Mouse (Mus musculus) heart, embryonic 10.5 days (tissue): ENCODE results near the gene Mrpl14. TPM values are rescaled to one million over a fixed set of nuclear protein-coding genes. Genes with fewer than 3 reads are reported as not detected.

Experiments used
- DNase-seq: peaks from one replicate; pipeline ENCODE4 v3.0.0-alpha.2; 2017; ENCODE audit warnings: low spot score
- H3K27ac ChIP-seq: fragments of 300-500 bp; sonication (generic); 2 replicates; pipeline ENCODE4 v1.5.1; 2016; ENCODE audit warnings: mild to moderate bottlenecking
- H3K27me3 ChIP-seq: fragments of 300-500 bp; sonication (generic); 2 replicates; pipeline ENCODE4 v1.6.1; 2016; ENCODE audit warnings: mild to moderate bottlenecking; ENCODE audit not compliant: poor library complexity, insufficient read depth, severe bottlenecking
- H3K36me3 ChIP-seq: fragments of 300-500 bp; sonication (generic); 2 replicates; pipeline ENCODE4 v1.6.1; 2016; ENCODE audit warnings: mild to moderate bottlenecking, moderate library complexity
- H3K4me1 ChIP-seq: fragments of 300-500 bp; sonication (generic); 2 replicates; pipeline ENCODE4 v1.6.1; 2016; ENCODE audit warnings: mild to moderate bottlenecking
- H3K4me3 ChIP-seq: fragments of 300-500 bp; sonication (generic); 2 replicates; pipeline ENCODE4 v1.5.1; 2016; ENCODE audit warnings: mild to moderate bottlenecking, moderate library complexity
- H3K9me3 ChIP-seq: fragments of 300-500 bp; sonication (generic); 2 replicates; pipeline ENCODE4 v1.6.1; 2016; ENCODE audit warnings: mild to moderate bottlenecking, moderate library complexity
- WGBS: fragments of 180-500 bp; shearing (Covaris S2); methylation state at CpG from one replicate; pipeline ENCODE4 v1.1.7; 2016; 5-methylcytosine and 5-hydroxymethylcytosine counted together
- polyA plus RNA-seq: library from polyadenylated mRNA; unstranded; fragments of >200 nt; fragmentation: Nextera tagmentation; extraction: Ambion mirVana; gene quantifications from 2 replicates; pipeline ENCODE4 v1.2.1, GENCODE M21; 2016

Mrpl14 gene
- polyA plus RNA-seq, 1 experiment from 2014 or later: 163 TPM

DNA sequence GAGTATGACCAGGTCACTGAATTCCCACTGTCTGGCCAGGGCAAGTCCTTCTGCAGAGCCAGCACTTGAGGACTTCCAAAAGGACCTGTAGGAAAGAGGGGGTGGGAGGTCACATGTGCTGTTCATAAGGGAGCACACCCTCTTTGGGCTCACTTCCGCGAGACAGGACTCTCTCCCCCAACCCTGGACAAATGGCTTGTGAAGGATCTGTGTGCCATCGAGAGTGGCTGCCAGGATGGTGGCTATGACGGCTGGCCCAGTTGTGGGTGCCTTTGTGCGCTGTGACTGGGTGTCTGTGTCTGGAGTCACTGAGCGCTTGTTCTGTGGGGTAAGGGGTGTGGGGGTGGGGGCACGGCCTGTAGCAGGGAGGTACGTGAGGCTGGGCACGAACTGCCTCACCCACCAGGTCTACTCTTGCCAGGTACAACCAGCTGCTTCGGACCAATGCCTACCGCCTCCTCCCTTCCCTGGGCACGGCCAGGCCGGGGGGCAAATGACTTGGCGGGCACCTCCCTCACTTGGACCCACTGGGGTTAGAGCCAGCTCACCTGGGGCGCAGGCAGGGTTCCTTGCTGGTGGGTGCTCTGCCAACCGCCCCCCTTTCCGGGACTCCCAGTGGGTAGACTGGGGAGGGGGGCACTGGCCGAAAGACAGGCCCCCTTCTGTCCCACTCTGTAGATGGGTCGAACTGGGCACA lies 47.1 kb downstream of the Mrpl14 start:
- no peak for DNase-seq
- no peaks in the 10 kb centered on the region for H3K9me3 ChIP-seq
- H3K4me1 ChIP-seq: peaks cover 73% of the 10 kb centered on the region
- H3K27me3 ChIP-seq: peaks cover 36% of the 10 kb centered on the region; the same call in 1 of the 2 replicates
- peak overlapping the region; percentile 94 for H3K27ac ChIP-seq
- WGBS: 72% methylated on average over 19 of the region's 19 CpGs
- no peaks in the 10 kb centered on the region for H3K36me3 ChIP-seq
- H3K4me3 ChIP-seq: peak overlapping the region; percentile 58

DNA sequence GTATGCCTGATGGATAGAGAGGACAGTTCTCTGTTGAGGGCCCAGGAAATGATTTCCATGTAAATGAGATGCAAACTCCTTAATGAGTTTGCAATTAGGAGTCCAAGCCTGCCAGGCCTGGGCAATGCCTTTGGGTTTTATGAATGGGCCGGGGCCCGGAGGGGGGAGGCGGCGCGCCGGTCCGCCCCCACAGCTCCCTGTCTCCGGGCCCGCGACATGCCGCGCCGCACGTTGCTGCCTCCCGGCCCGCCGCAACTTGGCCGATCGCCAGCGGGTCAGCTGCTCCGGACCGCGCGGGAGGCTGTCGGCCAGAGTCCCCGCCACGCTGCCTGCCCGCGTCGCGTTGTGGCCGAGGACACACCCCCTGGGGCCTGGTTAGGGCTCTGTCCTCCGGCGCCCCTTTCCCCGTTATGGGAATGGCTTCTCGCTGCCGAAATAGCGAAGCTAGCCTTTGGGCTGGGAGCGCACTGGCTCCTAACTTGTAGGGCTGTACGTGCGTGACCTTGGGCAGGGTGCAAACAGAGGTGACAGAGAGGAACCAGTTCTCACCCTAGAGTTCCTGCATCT lies 47.7 kb downstream of the Mrpl14 start, which contains the start of gene 1600014C23Rik:
TSS of gene 1600014C23Rik (minus strand) at position 110 of the 567 bp plus-strand sequence.
- 1% methylated on average over 41 of the region's 41 CpGs for WGBS
- H3K4me1 ChIP-seq: peaks cover 67% of the 10 kb centered on the region
- no peaks in the 10 kb centered on the region for H3K36me3 ChIP-seq
- DNase-seq: no peak
- peaks cover 36% of the 10 kb centered on the region; the same call in 1 of the 2 replicates for H3K27me3 ChIP-seq
- peak within 1 kb of the TSS; percentile 94 for H3K27ac ChIP-seq
- no peaks in the 10 kb centered on the region for H3K9me3 ChIP-seq
- peak within 1 kb of the TSS; percentile 58 for H3K4me3 ChIP-seq

DNA sequence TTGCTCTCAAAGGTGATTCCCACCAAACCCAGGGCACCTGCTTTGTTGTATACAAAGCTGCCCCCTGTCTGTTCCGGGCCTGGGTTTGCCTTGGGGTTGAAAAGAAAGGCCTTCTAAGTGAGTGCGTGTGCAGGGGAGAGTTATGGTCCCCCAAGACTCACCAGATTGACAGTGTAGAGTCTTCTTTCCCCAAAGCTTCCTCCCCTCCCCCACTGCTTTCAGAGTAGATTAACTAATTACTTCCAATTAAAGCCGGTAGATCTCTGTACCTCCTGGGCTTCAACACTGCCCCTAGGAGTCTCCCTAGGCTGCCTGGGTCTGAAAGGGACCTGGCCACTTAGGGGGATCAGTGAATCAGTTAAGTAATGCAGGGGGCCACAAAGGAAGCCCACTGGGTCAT lies 48.2 kb downstream of the Mrpl14 start:
- Histone ChIP-seq H3K27me3 (peaks cover 36% of the 10 kb centered on the region; the same call in 1 of the 2 replicates), H3K4me3 (peak overlapping the region; percentile 58), H3K36me3 (no peaks in the 10 kb centered on the region), H3K4me1 (peaks cover 62% of the 10 kb centered on the region), H3K9me3 (no peaks in the 10 kb centered on the region), H3K27ac (peak overlapping the region; percentile 94)
- 16% methylated on average over 3 of the region's 3 CpGs for WGBS
- no peak for DNase-seq

DNA sequence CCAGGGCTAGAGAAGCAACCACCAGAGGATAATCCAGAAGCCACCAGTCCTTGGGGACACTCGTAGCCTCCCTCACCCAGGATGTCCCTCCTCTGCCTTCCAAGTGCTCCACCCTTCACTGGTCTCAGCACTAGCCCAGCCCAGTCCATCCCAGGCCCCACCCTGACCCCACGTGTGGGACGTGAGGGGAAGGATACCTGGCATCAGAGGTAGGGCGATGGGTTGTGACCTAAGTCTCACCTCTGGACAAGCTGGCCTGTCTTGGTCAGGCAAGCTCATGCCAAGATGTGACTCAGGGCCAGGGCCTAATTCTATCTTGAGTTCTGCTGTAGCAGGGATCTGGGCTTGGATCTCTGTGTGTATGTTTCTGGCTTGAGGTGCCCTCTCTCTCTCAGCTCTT lies 48.8 kb downstream of the Mrpl14 start:
- peak overlapping the region; percentile 94 for H3K27ac ChIP-seq
- DNase-seq: no peak
- H3K36me3 ChIP-seq: no peaks in the 10 kb centered on the region
- peaks cover 56% of the 10 kb centered on the region for H3K4me1 ChIP-seq
- WGBS: 66% methylated on average over 4 of the region's 4 CpGs
- peaks cover 35% of the 10 kb centered on the region; the same call in 1 of the 2 replicates for H3K27me3 ChIP-seq
- no peaks in the 10 kb centered on the region for H3K9me3 ChIP-seq
- no peak overlapping the region for H3K4me3 ChIP-seq

DNA sequence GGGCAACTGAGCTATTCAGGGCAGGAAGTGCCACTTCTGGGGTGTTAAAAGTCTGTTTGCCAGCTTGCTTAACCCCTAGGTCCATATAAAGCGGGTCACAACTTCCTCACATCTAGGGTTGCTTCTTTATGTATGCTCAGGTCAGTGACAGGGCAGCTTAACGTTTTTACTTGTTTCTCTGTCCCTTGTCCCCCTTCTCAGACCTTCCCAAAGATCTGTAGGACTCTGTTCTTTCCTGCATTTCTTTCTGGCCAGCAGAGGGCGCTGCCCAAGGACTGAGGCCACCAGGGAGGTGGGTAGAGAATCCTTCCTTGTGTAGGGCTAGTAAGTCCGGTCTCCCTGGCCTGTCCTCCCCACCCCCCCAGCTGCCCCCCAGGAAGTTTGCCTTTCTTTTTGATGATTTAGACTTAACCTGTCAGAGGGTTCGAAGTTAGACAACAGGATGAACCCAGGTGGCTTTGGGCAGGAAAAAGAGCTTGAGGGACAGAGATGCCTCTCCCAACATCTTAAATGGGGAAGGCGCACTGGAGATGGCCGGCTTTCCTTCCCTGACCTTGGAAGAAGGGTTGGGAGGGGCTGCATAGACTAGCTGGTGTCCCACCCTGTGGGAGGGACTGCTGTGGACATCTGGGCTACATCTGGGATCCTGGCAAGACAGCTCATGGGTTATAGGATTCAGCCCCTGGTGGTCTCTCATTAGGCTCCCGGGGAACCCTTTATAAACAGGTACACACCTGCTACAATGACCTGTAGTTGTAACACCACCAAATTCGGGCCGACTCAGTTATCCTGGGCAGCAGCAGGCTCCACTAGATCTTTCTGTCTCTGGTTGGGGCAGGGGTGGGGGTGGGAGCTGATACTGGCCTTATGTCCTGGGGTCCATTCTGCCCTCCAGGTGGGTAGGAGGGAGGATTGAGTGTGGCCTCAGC lies 49.5 kb downstream of the Mrpl14 start:
- Histone ChIP-seq H3K4me1 (peaks cover 49% of the 10 kb centered on the region), H3K4me3 (peak overlapping the region; percentile 56), H3K9me3 (no peaks in the 10 kb centered on the region), H3K27ac (peak overlapping the region; percentile 94), H3K36me3 (no peaks in the 10 kb centered on the region), H3K27me3 (peaks cover 30% of the 10 kb centered on the region; the same call in 1 of the 2 replicates)
- WGBS: 8% methylated on average over 10 of the region's 10 CpGs
- peak; percentile 93 for DNase-seq

DNA sequence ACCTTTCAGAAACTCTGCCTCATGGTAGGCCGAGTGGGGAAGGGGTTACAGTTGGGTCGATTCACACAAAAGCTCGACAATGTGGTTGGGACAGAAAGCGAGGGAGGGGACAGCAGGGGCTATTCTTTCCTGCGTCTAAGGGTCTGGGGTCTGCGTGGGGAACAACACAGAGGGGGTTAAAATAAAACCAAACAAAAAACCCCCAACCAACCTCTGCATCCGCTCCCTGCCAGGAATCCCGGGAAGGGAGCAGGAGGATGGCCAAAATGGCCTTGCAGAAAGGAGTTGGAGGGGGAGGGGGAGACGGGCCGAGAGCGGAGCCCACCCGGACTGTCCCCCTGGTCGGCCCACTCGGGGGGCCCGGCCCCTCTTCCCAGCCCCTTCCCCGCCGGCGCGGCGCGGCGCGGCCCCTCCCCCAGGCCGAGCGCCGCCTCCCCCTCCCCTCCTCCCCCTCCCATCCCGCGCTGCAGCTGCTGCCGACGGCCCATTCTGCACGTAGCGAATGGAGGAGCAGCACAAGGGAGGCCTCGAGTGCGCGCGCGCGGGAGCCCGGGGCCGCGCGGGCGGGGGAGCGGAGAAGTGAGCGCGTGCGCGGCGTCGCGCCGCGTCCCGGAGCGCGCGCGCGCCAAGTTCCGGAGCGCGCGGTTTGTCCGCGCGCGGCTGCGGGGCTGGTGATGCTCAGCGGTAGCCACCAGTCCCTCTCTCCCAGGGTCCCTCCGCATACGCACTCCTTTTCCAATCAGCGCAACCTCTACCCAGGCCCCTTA lies 50.4 kb downstream of the Mrpl14 start:
- peaks cover 29% of the 10 kb centered on the region; the same call in 1 of the 2 replicates for H3K27me3 ChIP-seq
- DNase-seq: peak; percentile 92
- H3K9me3 ChIP-seq: no peaks in the 10 kb centered on the region
- peaks cover 47% of the 10 kb centered on the region for H3K4me1 ChIP-seq
- WGBS: 1% methylated on average over 67 of the region's 72 CpGs
- no peaks in the 10 kb centered on the region for H3K36me3 ChIP-seq
- H3K27ac ChIP-seq: peak overlapping the region; percentile 94
- H3K4me3 ChIP-seq: peak overlapping the region; percentile 56

DNA sequence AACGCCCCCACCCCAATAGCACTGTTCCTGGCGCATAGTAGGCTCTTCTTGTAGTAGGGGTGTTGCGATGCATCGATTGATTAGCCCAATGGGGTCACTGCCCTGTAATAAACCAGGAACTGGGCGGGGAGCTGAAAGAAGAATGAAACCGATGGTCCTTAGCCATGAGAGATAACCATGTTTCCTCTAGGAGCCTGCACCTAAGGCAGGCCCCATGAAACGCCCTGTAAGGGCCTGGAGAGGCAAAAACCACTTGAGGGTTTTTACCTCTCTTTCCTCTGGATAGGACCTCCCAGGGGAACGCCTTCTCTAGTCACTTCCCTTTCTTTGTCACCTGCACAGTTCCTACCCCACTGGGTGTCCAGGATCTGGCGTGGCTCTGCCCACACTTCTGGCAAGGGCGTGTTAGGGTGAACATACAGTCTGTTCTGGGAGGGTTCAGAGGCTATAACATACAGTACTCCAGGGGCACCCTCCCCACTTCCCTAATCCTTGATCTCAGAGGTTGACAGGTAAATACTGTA lies 51.0 kb downstream of the Mrpl14 start:
- H3K27me3 ChIP-seq: peaks cover 22% of the 10 kb centered on the region; the same call in 1 of the 2 replicates
- H3K36me3 ChIP-seq: no peaks in the 10 kb centered on the region
- no peak for DNase-seq
- peak overlapping the region; percentile 56 for H3K4me3 ChIP-seq
- no peaks in the 10 kb centered on the region for H3K9me3 ChIP-seq
- 12% methylated on average over 10 of the region's 10 CpGs for WGBS
- peak overlapping the region; percentile 94 for H3K27ac ChIP-seq
- H3K4me1 ChIP-seq: peaks cover 47% of the 10 kb centered on the region

DNA sequence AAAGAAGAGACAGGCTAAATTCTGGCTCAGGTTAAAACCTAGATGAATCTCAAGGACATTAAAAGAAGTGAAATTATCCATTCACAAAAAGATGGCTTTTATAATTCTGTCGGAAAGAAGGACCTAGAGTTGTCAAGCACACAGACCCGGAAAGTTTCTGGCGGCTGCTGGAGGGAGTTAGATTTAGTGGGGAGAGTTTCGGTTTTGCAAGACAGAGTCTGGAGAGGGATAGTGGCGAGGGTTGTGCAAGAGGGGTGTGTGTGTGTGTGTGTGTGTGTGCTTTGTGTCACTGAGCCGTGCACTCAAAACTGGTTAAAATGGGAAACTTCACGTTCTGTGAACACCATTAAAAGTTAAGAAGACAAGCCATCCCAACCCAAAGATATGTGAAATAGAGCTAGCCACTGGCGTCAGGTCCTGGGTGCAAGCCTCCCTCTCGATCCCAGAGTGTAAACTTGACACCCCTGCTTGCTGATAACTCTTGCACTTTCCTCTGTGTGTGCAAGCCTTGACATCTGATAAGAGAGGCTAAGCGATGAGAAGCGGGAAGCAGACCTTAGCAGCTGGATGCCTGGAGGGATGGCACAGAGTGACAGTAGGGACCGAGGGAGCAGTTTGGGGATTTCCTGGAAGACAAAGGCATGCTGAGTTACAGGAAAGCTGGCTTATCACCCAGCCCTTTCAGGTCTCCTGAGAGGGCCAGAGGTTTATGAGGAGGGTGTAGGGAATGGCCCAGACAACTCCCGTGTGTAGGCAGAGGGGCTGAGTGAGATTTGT lies 56.4 kb downstream of the Mrpl14 start:
- peaks cover 30% of the 10 kb centered on the region for H3K27me3 ChIP-seq
- no peaks in the 10 kb centered on the region for H3K9me3 ChIP-seq
- H3K36me3 ChIP-seq: no peaks in the 10 kb centered on the region
- peak overlapping the region; percentile 52; the same call in 1 of the 2 replicates for H3K27ac ChIP-seq
- no peak for DNase-seq
- peak overlapping the region; percentile 13; the same call in 1 of the 2 replicates for H3K4me3 ChIP-seq
- WGBS: 32% methylated on average over 13 of the region's 13 CpGs
- H3K4me1 ChIP-seq: peaks cover 26% of the 10 kb centered on the region

DNA sequence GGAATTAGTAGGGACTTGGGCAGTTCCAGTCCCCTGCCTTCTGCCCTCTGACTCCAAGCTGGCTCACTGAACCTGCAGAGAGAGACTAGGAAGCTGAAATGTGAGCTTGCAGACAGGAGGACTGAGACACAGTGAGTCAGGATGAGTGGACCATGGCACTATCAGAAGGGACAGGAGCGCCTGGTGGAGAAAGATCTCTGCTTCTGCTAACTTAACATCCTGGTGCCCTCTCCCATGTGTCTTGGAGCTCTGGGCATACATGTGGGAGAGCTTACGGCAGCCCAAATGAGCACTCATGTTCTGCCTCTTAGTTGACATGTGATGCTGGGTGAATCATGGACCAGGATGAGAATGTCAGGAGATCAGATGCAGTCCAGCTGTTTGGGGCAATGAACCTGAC lies 59.5 kb downstream of the Mrpl14 start:
- Histone ChIP-seq H3K36me3 (no peaks in the 10 kb centered on the region), H3K4me3 (no peak overlapping the region), H3K4me1 (peaks cover 40% of the 10 kb centered on the region), H3K27me3 (peaks cover 42% of the 10 kb centered on the region), H3K27ac (no peak overlapping the region), H3K9me3 (no peaks in the 10 kb centered on the region)
- no peak for DNase-seq
- 92% methylated on average over 2 of the region's 2 CpGs for WGBS

DNA sequence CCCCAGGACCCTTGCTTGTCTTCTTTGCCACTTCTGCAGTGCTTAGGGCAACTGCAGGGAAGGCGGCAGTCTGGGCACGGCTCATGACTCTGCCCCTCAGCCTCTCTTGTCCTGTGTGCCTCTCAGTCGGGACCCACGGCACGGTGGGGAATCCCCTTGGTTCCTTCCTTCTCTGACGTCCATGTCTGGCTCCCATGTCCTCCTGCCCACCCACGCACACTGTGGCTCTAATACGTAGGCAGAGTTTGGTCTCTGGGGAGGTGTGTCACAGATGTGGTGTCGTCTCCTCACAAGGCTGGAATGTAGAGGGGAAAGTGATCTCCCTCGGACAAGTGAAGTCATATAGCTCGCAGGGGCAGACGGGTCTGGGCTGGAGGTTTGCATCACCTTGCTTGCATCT lies 60.6 kb downstream of the Mrpl14 start:
- Histone ChIP-seq H3K4me3 (no peak overlapping the region), H3K27ac (0 out of 2 replicates have a peak overlapping the region, but pooled peaks have one; percentile 39), H3K36me3 (no peaks in the 10 kb centered on the region), H3K9me3 (no peaks in the 10 kb centered on the region), H3K27me3 (peaks cover 42% of the 10 kb centered on the region), H3K4me1 (peaks cover 40% of the 10 kb centered on the region)
- no peak for DNase-seq
- 60% methylated on average over 12 of the region's 12 CpGs for WGBS

DNA sequence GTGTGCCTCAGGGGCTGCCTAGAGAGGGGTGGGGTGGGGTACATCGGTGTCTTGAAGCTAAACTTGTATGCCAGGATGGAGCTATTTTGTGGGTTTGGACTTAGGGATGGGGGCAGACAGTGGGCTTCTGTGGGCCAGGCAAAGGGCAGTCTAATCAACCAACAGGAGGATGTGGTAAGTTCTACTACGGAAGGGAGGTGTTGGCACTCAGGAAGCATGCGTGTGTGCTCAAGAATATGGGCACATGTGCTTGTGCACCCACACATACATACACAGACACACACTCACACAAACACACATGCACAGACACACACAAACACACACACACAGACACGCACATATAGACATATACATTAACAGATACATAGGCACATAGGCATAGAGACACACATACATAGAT lies 61.2 kb downstream of the Mrpl14 start:
- H3K27ac ChIP-seq: 0 out of 2 replicates have a peak overlapping the region, but pooled peaks have one; percentile 39
- 94% methylated on average over 4 of the region's 4 CpGs for WGBS

More for the DNA sequence above, 61.2 kb downstream of the Mrpl14 start:
- Histone ChIP-seq H3K9me3 (no peaks in the 10 kb centered on the region), H3K4me1 (peaks cover 40% of the 10 kb centered on the region), H3K36me3 (no peaks in the 10 kb centered on the region), H3K4me3 (no peak overlapping the region), H3K27me3 (peaks cover 42% of the 10 kb centered on the region)
- DNase-seq: no peak
